Mouse (Mus musculus) adrenal gland, postnatal 10 days (tissue): ENCODE measurements at regions not wholly inside any gene's neighbourhood (a gene's known extent, or its start where the extent isn't known, plus 50 kb on each side); places are given as distances from the start of the nearest gene placed in this dataset.
A peak's percentile ranks its signal among the peaks of the same experiment; 100 is the strongest.
"Not testable (repeated sequence)": the region's sequence is repeated elsewhere in the genome, so short reads cannot be mapped to it uniquely, and the experiment has no call there.

Experiments
- DNase-seq: peaks from one replicate; pipeline ENCODE4 v3.0.0; 2021; ENCODE audit warnings: mixed read lengths

DNA sequence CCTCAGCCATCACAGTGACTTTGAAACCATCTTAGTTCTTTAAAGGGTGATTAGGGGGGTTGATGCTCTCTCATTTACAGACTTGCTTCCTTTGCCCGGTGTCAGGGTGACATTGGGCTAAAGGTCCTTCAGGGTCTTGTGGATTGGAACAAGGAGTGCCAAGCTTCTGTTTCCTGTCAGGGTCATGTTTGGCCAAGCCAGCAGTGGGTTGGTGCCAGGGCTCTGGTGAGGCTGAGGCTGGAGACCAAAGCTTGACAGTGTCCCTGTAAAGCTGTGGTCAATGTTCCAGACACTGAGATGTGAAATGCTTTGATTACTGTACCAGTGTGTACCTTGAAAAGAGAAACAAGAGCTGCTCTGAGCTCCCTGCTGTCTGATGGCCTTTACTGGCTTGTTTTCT, 150.8 kb upstream of the Fam3c start:
- peak; percentile 10 for DNase-seq

DNA sequence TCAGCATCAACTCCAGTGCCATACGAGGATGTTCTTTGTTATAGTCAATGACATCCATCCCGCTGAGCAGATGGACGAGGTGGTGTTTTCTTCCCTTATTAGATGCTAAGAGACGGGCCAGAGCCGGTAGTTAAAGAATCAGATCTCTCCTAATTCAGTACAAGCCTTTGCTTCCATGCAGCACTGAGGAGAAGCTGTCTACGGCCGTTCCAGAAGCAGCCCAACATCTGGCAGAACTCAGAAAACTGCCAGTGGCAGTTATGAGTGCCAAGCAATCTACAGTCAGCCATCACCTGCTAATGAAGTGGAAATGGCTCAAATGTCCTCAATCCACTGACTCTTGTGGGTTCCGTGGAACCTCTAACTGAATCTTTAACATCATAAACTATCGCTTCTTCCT, 141.3 kb upstream of the Fam3c start:
- DNase-seq, result no peak

GRCm38 (mm10) chr6:22496471-22496870, 140.4 kb upstream of the Fam3c start:
- DNase-seq, result no peak

DNA sequence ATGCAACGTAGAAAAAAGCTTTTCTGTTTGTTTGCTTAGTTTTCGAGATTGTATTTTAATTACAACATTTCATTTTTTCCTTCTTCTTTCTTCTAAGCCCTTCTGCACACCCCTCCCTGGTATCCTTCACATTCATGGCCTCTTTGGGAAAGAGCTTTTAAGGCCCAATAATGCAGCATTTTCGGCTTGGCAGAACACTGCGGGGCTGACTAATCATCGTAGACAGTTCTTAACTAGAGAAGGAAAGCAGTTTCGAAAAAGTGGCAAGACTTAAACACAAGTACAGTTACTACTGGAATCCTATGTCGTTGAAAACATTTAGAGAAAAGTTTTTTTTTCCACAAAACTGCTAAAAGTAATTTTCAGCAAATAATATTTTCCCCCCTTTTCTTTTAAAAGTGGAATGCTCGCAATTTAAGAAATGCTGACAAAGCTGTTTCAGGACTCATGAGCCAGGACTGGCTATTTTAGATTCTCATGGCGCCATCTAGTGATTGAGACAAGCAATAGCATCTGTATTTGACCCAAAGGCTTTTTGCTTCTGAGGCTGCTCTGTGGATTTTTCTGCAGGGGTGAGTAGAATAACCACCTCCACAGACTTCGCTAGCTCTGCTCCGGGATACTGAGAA, 137.7 kb upstream of the Fam3c start:
- peak; percentile 13 for DNase-seq

DNA sequence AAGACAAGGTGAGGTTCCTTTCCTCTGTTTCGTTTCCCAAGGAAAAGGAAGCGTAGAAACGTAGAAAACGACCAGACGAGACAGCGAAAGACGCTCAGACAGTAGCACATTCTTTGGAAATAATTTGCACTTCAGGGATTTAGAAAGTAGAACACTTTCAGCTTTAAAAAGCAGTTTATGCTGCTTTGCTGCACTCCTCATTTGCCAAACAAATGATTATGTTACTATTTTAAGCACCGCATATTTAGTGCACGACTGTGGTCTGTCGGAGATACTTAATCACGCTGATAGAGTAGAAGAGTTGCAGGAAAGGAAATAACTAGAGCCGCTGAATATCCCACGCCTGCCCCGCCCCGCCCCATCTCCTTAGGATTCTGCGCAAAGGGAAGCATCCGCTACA, 136.9 kb upstream of the Fam3c start:
- DNase-seq, result no peak

GRCm38 (mm10) chr6:22490762-22491161, 134.7 kb upstream of the Fam3c start:
- no peak for DNase-seq

DNA sequence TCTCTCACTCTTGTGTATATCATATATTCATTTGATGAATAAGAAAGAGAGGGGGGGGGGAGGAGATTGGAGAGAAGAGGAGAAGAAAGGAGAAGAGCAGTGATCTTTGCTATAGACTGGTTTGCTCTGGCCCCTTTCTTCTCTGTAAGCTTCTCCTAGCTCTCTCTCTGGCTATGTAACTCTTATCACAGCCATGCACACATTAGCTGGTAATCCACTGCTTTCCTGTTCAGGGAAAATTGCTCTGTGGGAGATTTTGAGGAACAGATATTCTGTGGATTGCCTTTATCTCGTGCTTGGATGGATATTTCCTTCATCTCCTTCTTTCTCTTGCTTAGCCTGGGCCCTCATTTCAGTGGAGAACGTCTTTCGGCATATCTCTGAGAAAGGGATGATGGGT, 131.4 kb upstream of the Fam3c start:
- DNase-seq, result no peak

DNA sequence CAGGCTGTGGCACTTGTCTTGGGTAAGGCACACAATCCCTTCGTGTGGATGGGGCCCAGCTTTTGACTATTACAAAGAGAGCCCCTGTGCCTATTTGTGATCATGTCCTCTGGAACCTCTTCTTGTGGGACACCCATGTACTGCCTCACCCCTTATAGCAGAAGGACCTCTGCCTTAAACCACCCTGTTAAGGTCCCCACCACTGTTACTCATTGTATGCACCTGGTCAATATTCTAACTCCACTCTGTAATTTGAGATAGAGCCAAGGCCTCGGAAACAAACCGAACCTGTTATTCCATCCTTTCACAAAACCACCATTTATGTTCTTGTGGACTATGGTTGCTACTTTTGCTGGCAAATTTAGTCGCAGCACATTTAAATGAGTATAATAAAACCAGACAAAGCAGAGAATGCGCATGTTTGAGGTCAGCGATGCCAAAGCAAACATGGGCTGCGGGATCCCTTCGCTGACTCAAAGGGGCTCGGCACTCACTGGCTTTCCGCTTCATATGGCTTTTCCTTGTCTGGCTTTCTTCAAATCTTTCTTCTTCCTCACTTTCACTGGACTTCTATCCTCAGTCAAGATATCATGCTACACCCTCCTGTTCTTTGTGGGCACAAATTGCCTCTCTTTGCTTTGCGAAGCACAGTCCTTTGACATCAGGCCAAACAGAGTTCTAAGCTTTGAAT, 129.9 kb upstream of the Fam3c start:
- DNase-seq, result no peak

GRCm38 (mm10) chr6:22482257-22482656, 126.2 kb upstream of the Fam3c start:
- DNase-seq, result not testable (repeated sequence)

- DNase-seq, result no peak
Measured at GRCm38 (mm10) chr6:22474604-22475003, 118.6 kb upstream of the Fam3c start.

DNA sequence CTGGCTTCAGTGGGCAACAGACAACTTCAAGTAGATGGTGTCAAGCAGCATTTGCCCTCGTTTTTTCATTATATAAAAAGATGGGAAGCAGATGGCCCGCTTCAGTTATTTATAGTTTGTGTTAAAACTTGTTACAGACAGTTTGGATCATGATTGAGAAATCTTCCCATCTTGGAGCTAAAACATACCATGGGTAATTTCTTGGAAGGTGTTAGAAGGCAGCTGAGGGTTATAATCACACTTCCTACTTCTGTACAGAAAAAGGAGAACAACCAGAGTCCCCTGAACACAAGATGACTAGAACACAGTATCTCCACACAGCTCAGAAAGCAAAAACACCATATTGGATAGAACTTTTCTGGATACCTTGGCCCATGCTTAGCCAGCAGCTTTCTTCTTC, 118.0 kb upstream of the Fam3c start:
- no peak for DNase-seq

DNA sequence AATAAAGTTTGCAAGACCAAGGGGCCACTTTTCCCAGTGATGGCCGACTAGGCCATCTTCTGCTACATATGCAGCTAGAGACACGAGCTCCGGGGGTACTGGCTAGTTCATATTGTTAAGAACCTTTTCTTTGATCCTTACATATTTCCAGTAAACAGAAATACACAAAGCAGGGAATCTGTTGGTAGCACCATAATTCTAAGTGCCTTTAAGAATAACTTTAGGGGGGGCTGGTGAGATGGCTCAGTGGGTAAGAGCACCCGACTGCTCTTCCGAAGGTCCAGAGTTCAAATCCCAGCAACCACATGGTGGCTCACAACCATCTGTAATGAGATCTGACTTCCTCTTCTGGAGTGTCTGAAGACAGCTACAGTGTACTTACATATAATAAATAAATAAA, 116.4 kb upstream of the Fam3c start:
- not testable (repeated sequence) for DNase-seq

- no peak for DNase-seq
Measured at GRCm38 (mm10) chr6:22467334-22467993, 111.4 kb upstream of the Fam3c start.

- DNase-seq, result no peak
Measured at GRCm38 (mm10) chr6:22465926-22466325, 109.9 kb upstream of the Fam3c start.

GRCm38 (mm10) chr6:22459440-22460016, 103.5 kb upstream of the Fam3c start:
- no peak for DNase-seq

DNA sequence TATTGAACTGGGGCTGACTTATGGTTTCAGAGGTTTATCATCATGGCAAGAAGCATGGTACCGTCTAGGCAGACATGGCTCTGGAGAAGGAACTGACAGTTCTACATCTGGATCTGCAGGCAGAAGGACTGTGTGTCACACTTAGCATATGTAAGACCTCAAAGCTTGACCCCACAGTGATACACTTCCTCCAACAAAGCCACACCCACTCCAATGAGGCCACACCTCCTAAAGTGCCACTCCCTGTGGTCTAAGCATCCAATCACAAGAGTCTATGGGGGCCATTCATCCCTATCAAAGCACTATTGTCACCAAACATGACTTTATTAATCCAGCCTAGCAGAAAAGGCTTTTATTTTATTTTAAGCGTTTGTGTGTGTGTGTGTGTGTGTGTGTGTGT, 96.2 kb upstream of the Fam3c start:
- DNase-seq, result no peak

DNA sequence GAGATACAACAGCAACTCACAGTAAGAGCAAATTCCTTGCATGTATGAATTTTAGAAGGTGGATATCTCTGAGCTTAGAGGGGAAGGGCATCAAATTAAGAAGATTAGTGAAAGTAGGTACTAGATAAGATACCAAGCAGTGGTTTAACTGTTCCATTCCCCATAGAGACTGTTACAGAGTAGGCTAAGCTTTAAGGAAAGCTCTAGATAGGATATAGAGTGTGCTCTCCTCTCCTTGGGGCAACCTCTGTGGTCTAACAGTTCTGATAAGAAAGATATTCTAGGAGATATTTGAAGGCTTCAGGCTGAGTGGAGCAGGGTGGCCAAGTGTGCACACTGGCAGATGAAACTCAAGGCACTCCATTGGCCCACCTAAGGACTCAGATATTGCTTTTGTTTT, 94.5 kb upstream of the Fam3c start:
- no peak for DNase-seq

DNA sequence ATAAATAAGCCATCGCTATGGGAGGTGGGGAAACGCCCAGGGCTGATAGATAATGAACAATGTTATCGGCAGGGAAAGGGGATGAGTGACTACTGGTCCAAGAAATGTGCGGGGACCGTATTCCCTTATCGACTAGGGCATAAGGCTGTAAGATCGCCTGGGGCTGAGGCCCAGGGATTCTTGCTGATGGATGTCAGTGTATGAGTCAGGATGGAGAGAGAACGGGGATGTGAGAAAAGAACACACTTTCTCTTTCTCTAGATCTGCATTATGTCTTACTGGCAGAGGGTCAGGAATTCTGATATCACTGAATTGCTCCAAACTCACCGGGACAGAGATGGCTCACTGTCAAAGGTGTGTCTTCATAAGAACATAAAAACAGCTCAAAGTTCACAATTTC, 92.9 kb upstream of the Fam3c start:
- no peak for DNase-seq

DNA sequence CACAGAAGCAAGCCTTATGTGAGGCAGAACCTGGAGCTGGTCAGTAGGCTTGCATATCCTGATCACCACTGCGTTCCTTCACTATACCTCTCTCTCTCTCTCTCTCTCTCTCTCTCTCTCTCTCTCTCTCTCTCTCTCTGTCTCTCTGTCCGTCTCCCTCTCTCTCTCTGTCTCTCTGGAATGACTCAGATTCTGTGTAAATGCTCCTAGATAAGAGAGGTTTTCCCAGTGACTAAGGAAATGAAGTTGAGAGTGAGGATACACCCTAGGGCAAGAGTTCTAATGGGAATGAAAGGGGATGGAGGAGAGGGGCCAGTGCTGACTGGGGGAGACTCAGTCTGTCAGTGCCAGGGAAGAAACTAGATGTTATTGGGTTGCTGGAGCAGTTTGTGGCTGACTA, 91.6 kb upstream of the Fam3c start:
- DNase-seq, result no peak

GRCm38 (mm10) chr6:22446621-22447310, 90.7 kb upstream of the Fam3c start:
- peak; percentile 13 for DNase-seq

GRCm38 (mm10) chr6:22444856-22445255, 88.8 kb upstream of the Fam3c start:
- DNase-seq, result not testable (repeated sequence)

GRCm38 (mm10) chr6:22444220-22444619, 88.2 kb upstream of the Fam3c start:
- DNase-seq, result no peak

DNA sequence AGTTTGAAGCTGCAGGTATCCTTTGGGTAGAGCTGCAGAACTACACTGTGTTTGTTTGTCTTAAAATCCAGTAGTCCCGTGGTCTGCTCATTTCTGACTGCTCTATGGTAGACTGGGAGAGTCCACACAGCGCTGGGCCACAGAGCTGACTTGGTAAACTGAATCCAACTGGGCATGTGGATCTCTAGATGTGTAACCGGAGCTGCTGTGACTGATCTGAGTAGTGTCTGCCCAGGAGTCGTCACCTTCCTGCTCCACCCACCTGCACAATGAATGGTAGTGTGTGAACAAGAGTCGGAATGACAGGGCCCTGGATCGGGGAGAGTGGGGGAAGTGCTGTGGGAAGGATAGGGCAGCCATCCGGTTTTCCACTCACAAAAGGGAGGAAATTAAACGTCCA, 87.5 kb upstream of the Fam3c start:
- DNase-seq, result no peak
